Mouse (Mus musculus) midbrain, postnatal 0 days (tissue): ENCODE measurements around the gene Hcfc1. TPM values are rescaled to one million over a fixed set of nuclear protein-coding genes. Genes with fewer than 3 reads are reported as not detected.
A peak's percentile ranks its signal among the peaks of the same experiment; 100 is the strongest.

Experiments
- ATAC-seq: fragments of 200-750 bp; cut with Nextera tagmentation; 2 replicates; pipeline ENCODE4 v1.8.0; 2017; ENCODE audit warnings: moderate number of reproducible peaks, mild to moderate bottlenecking, moderate TSS enrichment, moderate library complexity; ENCODE audit not compliant: low FRiP score
- DNase-seq: peaks from one replicate; pipeline ENCODE4 v3.0.0-alpha.2; 2015; ENCODE audit warnings: low spot score
- H3K27ac ChIP-seq: fragments of 300-500 bp; sonication (generic); 2 replicates; pipeline ENCODE4 v1.5.1; 2014; ENCODE audit warnings: low read depth, mild to moderate bottlenecking, low read length, mixed read lengths
- H3K27me3 ChIP-seq: fragments of 300-500 bp; sonication (generic); 2 replicates; pipeline ENCODE4 v1.6.1; 2014; ENCODE audit warnings: low read length, control low read depth, mixed read lengths; ENCODE audit not compliant: insufficient read depth
- H3K36me3 ChIP-seq: fragments of 300-500 bp; sonication (generic); 2 replicates; pipeline ENCODE4 v1.6.1; 2014; ENCODE audit warnings: low read length, control low read depth, mixed read lengths; ENCODE audit not compliant: insufficient read depth
- H3K4me1 ChIP-seq: fragments of 300-500 bp; sonication (generic); 2 replicates; pipeline ENCODE4 v1.6.1; 2014; ENCODE audit warnings: mild to moderate bottlenecking, control low read depth, antibody characterized with exemption, low read length, mixed read lengths; ENCODE audit not compliant: insufficient read depth
- H3K4me2 ChIP-seq: fragments of 300-500 bp; sonication (generic); 2 replicates; pipeline ENCODE4 v1.6.1; 2014; ENCODE audit warnings: low read depth, mild to moderate bottlenecking, low read length, mixed read lengths; ENCODE audit not compliant: poor library complexity, severe bottlenecking
- H3K4me3 ChIP-seq: fragments of 300-500 bp; sonication (generic); 2 replicates; pipeline ENCODE4 v1.5.1; 2014; ENCODE audit warnings: low read depth, mild to moderate bottlenecking, low read length, moderate library complexity
- H3K9ac ChIP-seq: fragments of 300-500 bp; sonication (generic); replicated peaks from 2 replicates; pipeline ENCODE4 v1.6.1; 2014; ENCODE audit warnings: mild to moderate bottlenecking, low read length, moderate library complexity, mixed read lengths; ENCODE audit not compliant: poor library complexity, severe bottlenecking
- H3K9me3 ChIP-seq: fragments of 300-500 bp; sonication (generic); 2 replicates; pipeline ENCODE4 v1.6.1; 2016; ENCODE audit warnings: low read length, control low read depth
- CTCF ChIP-seq: IDR thresholded peaks from 2 replicates; pipeline ENCODE4 v1.5.1; 2016; ENCODE audit warnings: antibody characterized with exemption, mild to moderate bottlenecking
- WGBS: fragments of 180-500 bp; shearing (Covaris S2); extraction: QIAGEN DNeasy Blood & Tissue Kit; methylation state at CpG from one replicate; pipeline ENCODE4 v1.1.7; 2014; 5-methylcytosine and 5-hydroxymethylcytosine counted together
- polyA plus RNA-seq: library from polyadenylated mRNA; unstranded; fragments of >200 nt; fragmentation: Nextera tagmentation; extraction: Ambion mirVana; gene quantifications from 2 replicates; pipeline ENCODE4 v1.2.1, GENCODE M21; 2015
- total RNA-seq: library from RNA; depleted of rRNA; stranded (reverse); fragments of >200 nt; gene quantifications from 2 replicates; pipeline ENCODE4 v1.2.3, GENCODE M21; 2014

Gene Hcfc1
- total and polyA plus RNA-seq, 2 experiments from 2014 or later = 33.2 to 111 TPM

GRCm38 (mm10) chrX:73949341-73949740, 16.8 kb downstream of the Hcfc1 start:
- no peaks in the 10 kb centered on the region for H3K9me3 ChIP-seq
- H3K9ac ChIP-seq = no peak overlapping the region
- ATAC-seq (no peak), DNase-seq (no peak)
- 92% methylated on average over 10 of the region's 10 CpGs for WGBS
- H3K27me3 ChIP-seq = no peaks in the 10 kb centered on the region
- H3K36me3 ChIP-seq = peaks cover 53% of the 10 kb centered on the region
- no peaks in the 10 kb centered on the region for H3K4me1 ChIP-seq
- H3K27ac ChIP-seq = no peak overlapping the region
- no peak for TF ChIP-seq CTCF
- H3K4me3 ChIP-seq = no peak overlapping the region
- no peak overlapping the region for H3K4me2 ChIP-seq

GRCm38 (mm10) chrX:73948647-73949046, 17.5 kb downstream of the Hcfc1 start:
- 33% methylated on average over 4 of the region's 4 CpGs for WGBS
- no peaks in the 10 kb centered on the region for H3K9me3 ChIP-seq
- H3K27ac ChIP-seq = no peak overlapping the region
- no peak overlapping the region for H3K4me3 ChIP-seq
- H3K27me3 ChIP-seq = no peaks in the 10 kb centered on the region
- peak; percentile 83 for TF ChIP-seq CTCF
- DNase-seq = peak; percentile 73
- H3K36me3 ChIP-seq = peaks cover 58% of the 10 kb centered on the region
- no peak overlapping the region for H3K4me2 ChIP-seq
- H3K9ac ChIP-seq = no peak overlapping the region
- peak; percentile 47 for ATAC-seq
- no peaks in the 10 kb centered on the region for H3K4me1 ChIP-seq

GRCm38 (mm10) chrX:73946896-73947295, 19.3 kb downstream of the Hcfc1 start:
- no peak overlapping the region for H3K27ac ChIP-seq
- ATAC-seq = no peak
- peaks cover 50% of the 10 kb centered on the region for H3K36me3 ChIP-seq
- no peaks in the 10 kb centered on the region for H3K9me3 ChIP-seq
- H3K27me3 ChIP-seq = no peaks in the 10 kb centered on the region
- no peak for DNase-seq
- TF ChIP-seq CTCF = no peak
- H3K4me2 ChIP-seq = no peak overlapping the region
- no peak overlapping the region for H3K4me3 ChIP-seq
- 90% methylated on average over 6 of the region's 6 CpGs for WGBS
- H3K4me1 ChIP-seq = no peaks in the 10 kb centered on the region
- no peak overlapping the region for H3K9ac ChIP-seq

GRCm38 (mm10) chrX:73942294-73942693, 23.9 kb downstream of the Hcfc1 start:
- no peak overlapping the region for H3K9ac ChIP-seq
- no peak overlapping the region for H3K4me2 ChIP-seq
- no peak overlapping the region for H3K27ac ChIP-seq
- H3K27me3 ChIP-seq = no peaks in the 10 kb centered on the region
- no peaks in the 10 kb centered on the region for H3K4me1 ChIP-seq
- ATAC-seq (no peak), DNase-seq (no peak)
- 86% methylated on average over 2 of the region's 2 CpGs for WGBS
- no peak for TF ChIP-seq CTCF
- no peaks in the 10 kb centered on the region for H3K9me3 ChIP-seq
- H3K4me3 ChIP-seq = no peak overlapping the region
- peaks cover 22% of the 10 kb centered on the region for H3K36me3 ChIP-seq

- H3K4me1 ChIP-seq = no peaks in the 10 kb centered on the region
- H3K27me3 ChIP-seq = no peaks in the 10 kb centered on the region
- no peak overlapping the region for H3K9ac ChIP-seq
- no peak for ATAC-seq
- no peak overlapping the region for H3K4me3 ChIP-seq
- no peak for TF ChIP-seq CTCF
- peaks cover 17% of the 10 kb centered on the region for H3K36me3 ChIP-seq
- DNase-seq = no peak
- no peak overlapping the region for H3K4me2 ChIP-seq
- WGBS = 94% methylated on average over 2 of the region's 2 CpGs
- no peaks in the 10 kb centered on the region for H3K9me3 ChIP-seq
- no peak overlapping the region for H3K27ac ChIP-seq
Observed at GRCm38 (mm10) chrX:73941860-73942259, 24.3 kb downstream of the Hcfc1 start.

- Histone ChIP-seq H3K9ac (no peak overlapping the region), H3K27ac (no peak overlapping the region), H3K36me3 (no peaks in the 10 kb centered on the region), H3K9me3 (no peaks in the 10 kb centered on the region), H3K4me1 (no peaks in the 10 kb centered on the region), H3K4me3 (no peak overlapping the region), H3K4me2 (no peak overlapping the region), H3K27me3 (no peaks in the 10 kb centered on the region)
- no peak for ATAC-seq
- no peak for DNase-seq
- 81% methylated on average over 2 of the region's 2 CpGs for WGBS
- TF ChIP-seq CTCF = no peak
Observed at GRCm38 (mm10) chrX:73931871-73932270, 34.3 kb downstream of the Hcfc1 start.
